Mouse (Mus musculus): ENCODE results near the gene Ccser1.

GRCm38 (mm10) chr6:61251232-61251631 is 71.1 kb downstream of the Ccser1 start:
- TF ChIP-seq CTCF (IDR thresholded peaks at IDR 0.05; ENCODE audit: low read depth, low read length) (no peak), POLR2A (IDR thresholded peaks at IDR 0.05; ENCODE audit: extremely low read depth, insufficient read depth, low read length) (no peak)
